Mouse (Mus musculus) frontal cortex, adult 2 months (tissue): ENCODE results near the gene Olfr853. TPM values are rescaled to one million over a fixed set of nuclear protein-coding genes. Genes with fewer than 3 reads are reported as not detected.

ENCODE experiments used
- DNase-seq, 2 experiments: peaks; one replicate each; pipeline ENCODE4 v3.0.0; 2022; ENCODE audit warnings: low spot score in 1 of 2; ENCODE audit errors: extremely low spot score in 1 of 2
- polyA plus RNA-seq: library from polyadenylated mRNA; depleted of rRNA; stranded (reverse); fragments of >200 nt; gene quantifications from 2 replicates; pipeline ENCODE4 v1.2.3, GENCODE M21; 2012; rRNA removed

Olfr853 gene
- polyA plus RNA-seq = not detected in 2 replicates

DNA sequence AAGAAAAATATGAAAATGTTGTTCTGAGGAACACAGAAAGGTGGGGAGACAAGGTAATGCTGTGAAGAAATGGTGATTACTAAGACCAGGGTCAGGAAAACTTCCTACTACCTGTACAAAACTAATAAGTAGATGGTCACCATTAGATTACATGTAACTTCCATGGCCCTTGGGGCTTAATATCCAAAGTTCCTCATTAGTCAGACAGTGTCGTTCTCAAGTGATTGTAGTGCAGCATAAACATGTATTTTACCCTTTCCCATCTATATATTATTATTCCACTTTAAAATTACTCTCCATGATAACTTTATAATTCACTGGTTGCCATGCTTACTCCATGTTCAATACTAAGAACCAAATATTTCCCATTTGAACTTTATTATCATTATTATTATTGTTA is at the start of gene Olfr853:
Olfr853 (minus strand) TSS at position 101 of the 400 bp plus-strand sequence.
- DNase-seq = no peak

- DNase-seq = no peak
These were observed 41.4 kb upstream of the Olfr853 start, which contains the start of gene Olfr855 for GRCm38 (mm10) chr9:19582317-19582716. Olfr855 (plus strand) TSS chr9:19582617.

DNA sequence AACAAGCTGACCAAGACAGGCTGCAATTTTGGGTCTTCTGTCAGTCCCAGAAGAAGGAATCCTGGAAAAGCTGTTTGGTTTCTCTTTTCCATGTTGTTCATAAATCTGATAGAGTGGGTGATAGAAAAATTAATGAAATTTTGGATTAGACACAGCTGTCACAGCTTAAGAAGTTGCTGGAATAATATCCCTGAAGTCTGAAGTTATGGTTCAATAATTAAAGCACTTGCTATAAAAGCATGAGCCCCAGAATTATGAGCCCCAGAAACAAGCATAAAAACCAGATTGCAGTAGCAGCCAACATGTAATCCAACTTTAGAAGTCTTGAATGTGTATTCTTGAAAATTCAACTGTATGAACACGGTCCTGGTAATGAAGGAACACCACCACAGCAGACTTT is 26.4 kb upstream of the Olfr853 start, which contains the start of gene Olfr854:
Olfr854 (minus strand) TSS at position 101 of the 400 bp plus-strand sequence.
- DNase-seq = no peak

DNA sequence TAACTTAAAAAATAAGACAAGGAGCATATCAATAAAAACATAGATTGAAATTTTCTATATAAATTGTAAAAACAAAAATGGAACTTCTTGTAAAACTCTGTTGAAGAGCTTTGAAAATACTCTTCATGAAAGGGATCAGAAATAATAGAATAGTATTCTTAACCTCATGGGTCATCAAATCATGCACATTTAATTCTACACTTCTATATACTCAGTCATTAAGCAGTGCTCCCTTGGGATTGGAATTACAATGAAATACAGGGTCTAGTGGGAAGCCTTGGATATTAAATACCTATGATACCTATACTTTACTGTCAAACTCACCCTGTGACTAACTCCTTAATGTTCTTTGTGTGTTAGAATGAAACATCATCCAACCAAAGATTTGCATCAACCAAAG is 47.9 kb downstream of the Olfr853 start, which contains the start of gene Olfr851:
Olfr851 (plus strand) TSS at position 301 of the 400 bp plus-strand sequence.
- no peak for DNase-seq

Other genes with a start within 250 kb of the Olfr853 start
- not detected in 2 replicates for gene Olfr844, start 224.7 kb downstream of the Olfr853 start, polyA plus RNA-seq
- not detected in 2 replicates for gene Olfr845, start 204.6 kb downstream of the Olfr853 start, polyA plus RNA-seq
- gene Olfr846, start 177.1 kb downstream of the Olfr853 start, polyA plus RNA-seq = not detected in 2 replicates
- gene Olfr847, start 162.4 kb downstream of the Olfr853 start, polyA plus RNA-seq = not detected in 2 replicates
- gene Olfr849, start 100.8 kb downstream of the Olfr853 start, polyA plus RNA-seq = not detected in 2 replicates
- gene Olfr850, start 62.8 kb downstream of the Olfr853 start, polyA plus RNA-seq = not detected in 2 replicates
- not detected in 2 replicates for gene Olfr851, start 47.8 kb downstream of the Olfr853 start, polyA plus RNA-seq
- not detected in 2 replicates for gene Olfr854, start 26.3 kb upstream of the Olfr853 start, polyA plus RNA-seq
- gene Olfr855, start 41.5 kb upstream of the Olfr853 start, polyA plus RNA-seq = not detected in 2 replicates
- 21.5 and 25.5 TPM in 2 replicates for gene Zfp317, start 81.0 kb upstream of the Olfr853 start, polyA plus RNA-seq
- 0.14 TPM in 1 of 2 replicates, not detected in the other for gene Olfr857, start 168.4 kb upstream of the Olfr853 start, polyA plus RNA-seq
- gene Olfr58, start 239.2 kb upstream of the Olfr853 start, polyA plus RNA-seq = not detected in 2 replicates